Mouse (Mus musculus): ENCODE results near the gene Tyw3.
"Not testable (repeated sequence)": the region's sequence is repeated elsewhere in the genome, so short reads cannot be mapped to it uniquely, and the experiment has no call there.

Gene Tyw3

DNA sequence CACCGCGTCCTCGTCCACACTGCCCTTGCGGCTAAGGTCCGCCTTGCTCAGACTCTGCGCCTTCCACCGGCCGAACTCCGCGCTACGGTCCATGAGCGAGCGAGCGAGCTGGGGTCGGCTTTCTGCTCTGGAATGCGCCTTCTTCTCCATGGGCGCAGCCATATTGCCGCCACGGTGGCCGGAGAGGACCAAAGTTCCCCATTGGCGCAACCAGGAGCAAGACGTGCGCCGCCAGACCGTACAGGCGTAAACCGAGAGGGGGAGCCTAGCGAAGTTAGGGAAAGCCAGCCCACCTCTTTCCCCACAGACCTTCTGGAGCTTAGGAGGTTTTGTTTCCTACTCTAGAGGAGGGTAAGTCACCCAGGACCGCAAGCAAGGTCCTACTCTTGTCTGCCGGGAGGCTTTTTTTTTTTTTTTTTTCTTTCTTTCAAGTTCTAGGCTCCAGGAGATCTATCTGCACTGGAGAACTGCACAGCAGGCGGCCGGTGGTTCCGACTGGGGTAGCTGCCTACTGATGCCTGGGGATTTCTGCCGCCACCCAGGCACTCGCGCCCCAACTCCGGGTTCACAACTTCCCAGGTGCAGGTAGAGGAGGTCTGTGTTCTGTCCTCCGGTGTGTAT lies at the start of gene Tyw3:
Gene Tyw3, minus strand, starts transcription at position 171 of the 621 bp plus-strand sequence.
- peak; percentile 99 for DNase-seq (ENCODE audit: low spot score)

- no peak for DNase-seq (ENCODE audit: low spot score)
Observed at GRCm38 (mm10) chr3:154633091-154633490, 36.2 kb upstream of the Tyw3 start.

DNA sequence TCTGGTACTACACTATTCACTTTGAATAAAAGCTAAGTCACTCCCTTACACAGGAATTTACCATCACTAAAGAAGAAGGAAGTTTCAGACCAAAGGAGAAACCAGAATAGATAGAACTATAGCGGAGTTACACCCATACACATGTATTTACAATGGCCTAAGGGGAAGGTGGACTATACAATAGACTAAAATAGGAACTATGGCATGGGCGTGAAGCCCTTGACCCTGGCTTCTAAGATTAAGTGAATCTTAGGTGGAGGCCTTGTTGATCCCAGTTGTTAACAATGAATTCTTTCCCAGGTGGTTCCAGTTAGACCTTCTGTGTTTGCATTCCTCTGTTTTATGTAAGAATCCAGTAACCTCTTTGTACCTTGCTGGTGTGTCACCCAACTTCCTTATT lies 34.4 kb upstream of the Tyw3 start:
- DNase-seq (ENCODE audit: low spot score) = not testable (repeated sequence)

DNA sequence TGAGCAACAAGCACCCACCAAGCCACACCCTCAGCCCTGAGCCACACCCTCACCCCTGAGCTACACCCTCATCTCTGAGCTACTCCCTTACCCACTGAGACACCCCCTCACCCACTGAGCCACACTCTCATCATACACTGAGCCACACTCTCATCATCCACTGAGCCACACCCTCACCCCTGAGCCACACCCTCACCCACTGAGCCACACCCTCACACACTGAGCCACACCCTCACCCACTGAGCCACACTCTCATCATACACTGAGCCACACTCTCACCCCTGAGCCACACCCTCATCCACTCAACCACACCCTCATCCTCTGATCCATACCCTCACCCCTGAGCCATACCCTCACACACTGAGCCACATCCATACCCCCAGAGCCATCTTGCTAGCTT lies 31.4 kb upstream of the Tyw3 start:
- DNase-seq (ENCODE audit: low spot score) = no peak

GRCm38 (mm10) chr3:154616106-154616505 lies 19.2 kb upstream of the Tyw3 start:
- no peak for DNase-seq (ENCODE audit: low spot score)

GRCm38 (mm10) chr3:154615304-154615703 lies 18.4 kb upstream of the Tyw3 start:
- no peak for DNase-seq (ENCODE audit: low spot score)

- DNase-seq (ENCODE audit: low spot score) = no peak
Observed at GRCm38 (mm10) chr3:154614771-154615170, 17.9 kb upstream of the Tyw3 start.

DNA sequence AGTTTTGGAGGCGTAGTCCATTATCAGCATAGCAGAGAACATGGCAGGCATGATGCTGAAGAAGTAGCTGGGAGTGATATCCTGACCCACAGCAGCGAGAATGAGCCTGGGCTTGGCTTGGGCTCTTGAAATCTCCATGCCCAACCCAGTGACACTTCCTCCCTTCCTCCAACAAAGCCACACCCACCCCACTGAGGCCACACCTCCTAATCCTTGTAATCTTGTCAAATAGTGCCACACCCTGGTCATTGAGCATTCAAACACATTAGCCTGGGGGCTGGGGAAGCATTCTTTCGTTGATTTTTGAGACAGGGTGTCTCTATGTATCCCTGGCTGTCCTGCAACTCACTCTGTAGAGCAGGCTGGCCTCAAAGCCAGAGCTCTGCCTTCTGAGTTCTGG lies 15.0 kb upstream of the Tyw3 start:
- DNase-seq (ENCODE audit: low spot score) = no peak

DNA sequence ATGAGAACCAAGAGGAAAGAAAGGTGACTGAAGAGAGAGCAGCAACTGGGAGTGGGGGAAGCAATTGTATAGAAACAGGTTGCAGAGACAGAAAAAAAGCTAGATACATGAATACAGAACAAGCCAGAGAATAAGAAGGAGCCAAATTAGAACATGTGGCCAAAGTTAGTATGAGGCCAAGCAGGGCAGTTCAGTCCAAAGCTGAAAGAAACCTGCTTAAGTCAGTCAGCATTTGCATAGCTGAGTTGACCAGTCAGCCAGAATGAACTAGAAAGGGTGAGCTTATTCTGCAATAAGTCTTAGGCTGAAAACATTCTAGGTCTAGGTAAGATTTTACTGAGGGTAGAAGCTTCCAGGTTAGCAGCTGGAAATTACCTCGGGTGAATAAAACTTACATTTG lies 11.0 kb upstream of the Tyw3 start:
- DNase-seq (ENCODE audit: low spot score) = no peak

DNA sequence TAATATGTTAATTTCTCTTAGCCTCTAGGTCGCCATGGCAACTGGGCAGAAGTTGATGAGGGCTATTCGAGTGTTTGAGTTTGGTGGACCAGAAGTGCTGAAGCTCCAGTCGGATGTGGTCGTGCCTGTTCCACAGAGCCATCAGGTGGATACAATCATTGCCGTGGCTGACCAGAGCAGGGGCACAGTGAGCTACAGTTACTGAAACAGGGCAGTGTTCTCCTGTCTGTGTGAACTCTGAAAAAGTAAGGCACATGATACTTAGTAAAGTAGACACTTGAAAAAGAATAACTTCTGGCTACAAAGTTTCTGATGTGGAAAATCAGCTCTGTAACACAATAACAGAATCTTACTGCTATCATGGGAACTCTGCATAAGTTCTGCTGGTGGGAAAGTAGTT lies 8.0 kb upstream of the Tyw3 start:
- DNase-seq (ENCODE audit: low spot score) = no peak

DNA sequence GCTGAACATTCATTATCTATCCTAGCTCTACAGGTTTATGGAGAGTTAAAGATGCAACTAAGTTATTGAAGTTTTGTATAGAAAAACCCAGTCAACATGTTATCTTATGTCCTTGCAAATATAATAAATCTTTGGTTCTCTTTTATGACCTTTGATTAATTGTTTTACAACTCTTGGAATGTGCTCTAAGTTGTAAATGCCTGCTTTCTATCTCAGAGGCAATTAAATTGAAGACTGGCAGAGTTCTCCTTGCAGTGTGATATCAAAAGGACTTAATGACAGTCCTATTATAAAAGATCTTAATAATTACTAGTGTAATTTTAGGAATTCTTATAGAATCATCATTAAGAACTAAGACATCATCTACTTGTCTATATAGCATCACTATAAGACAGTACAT lies 5.2 kb upstream of the Tyw3 start:
- DNase-seq (ENCODE audit: low spot score) = no peak

DNA sequence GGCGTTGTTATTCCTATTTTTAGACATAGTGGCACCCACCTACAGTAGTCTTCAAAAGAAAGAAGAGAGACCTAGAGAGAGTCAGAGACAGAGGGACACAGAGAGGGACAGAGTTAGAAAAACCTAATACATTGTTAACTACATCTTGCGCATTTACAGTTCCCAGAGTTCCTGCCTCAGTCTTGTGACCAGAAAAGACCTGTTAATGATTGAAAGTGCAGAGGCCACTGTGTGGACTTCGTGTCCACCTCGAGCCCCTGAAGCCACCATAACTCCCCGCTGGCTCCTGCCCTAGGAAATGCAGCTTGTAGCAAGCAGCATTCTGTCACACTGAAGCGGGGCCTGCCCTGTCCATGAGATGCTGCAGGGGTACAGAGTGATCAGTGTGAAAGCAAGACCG lies 657 bp upstream of the Tyw3 start:
- no peak for DNase-seq (ENCODE audit: low spot score)

GRCm38 (mm10) chr3:154596488-154596933 lies 393 bp downstream of the Tyw3 start, which contains the start of gene Cryz:
TSS of gene Cryz (plus strand) at chr3:154596711.
- DNase-seq (ENCODE audit: low spot score) = peak; percentile 91

- no peak for DNase-seq (ENCODE audit: low spot score)
Observed at GRCm38 (mm10) chr3:154594156-154594555, 2.7 kb downstream of the Tyw3 start.

DNA sequence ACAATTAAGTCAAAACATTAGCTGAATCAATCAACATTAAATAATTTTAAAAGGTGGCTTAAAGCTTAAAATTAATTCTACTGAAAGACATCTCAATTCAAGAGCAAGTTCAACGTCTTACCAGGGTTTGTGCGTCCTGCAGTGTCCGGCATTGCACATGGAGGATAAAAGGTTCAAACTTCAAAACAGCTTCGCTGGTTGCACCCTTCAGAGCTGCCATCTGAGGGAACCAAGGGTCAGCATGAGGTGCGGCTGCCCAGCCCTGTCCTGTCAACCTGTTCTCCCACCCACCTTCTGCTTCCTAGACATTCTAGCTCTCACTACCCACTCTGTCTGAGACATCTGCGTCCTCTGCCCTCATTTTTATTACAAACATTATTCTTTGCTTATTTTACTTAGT lies 3.3 kb downstream of the Tyw3 start:
- no peak for DNase-seq (ENCODE audit: low spot score)

GRCm38 (mm10) chr3:154591621-154592020 lies 5.3 kb downstream of the Tyw3 start:
- DNase-seq (ENCODE audit: low spot score) = no peak

- DNase-seq (ENCODE audit: low spot score) = no peak
Observed at GRCm38 (mm10) chr3:154590971-154591370, 5.9 kb downstream of the Tyw3 start.

- no peak for DNase-seq (ENCODE audit: low spot score)
Observed at GRCm38 (mm10) chr3:154584351-154584750, 12.6 kb downstream of the Tyw3 start.

GRCm38 (mm10) chr3:154577895-154578294 lies 19.0 kb downstream of the Tyw3 start:
- no peak for DNase-seq (ENCODE audit: low spot score)

GRCm38 (mm10) chr3:154573666-154574065 lies 23.2 kb downstream of the Tyw3 start:
- DNase-seq (ENCODE audit: low spot score) = no peak

DNA sequence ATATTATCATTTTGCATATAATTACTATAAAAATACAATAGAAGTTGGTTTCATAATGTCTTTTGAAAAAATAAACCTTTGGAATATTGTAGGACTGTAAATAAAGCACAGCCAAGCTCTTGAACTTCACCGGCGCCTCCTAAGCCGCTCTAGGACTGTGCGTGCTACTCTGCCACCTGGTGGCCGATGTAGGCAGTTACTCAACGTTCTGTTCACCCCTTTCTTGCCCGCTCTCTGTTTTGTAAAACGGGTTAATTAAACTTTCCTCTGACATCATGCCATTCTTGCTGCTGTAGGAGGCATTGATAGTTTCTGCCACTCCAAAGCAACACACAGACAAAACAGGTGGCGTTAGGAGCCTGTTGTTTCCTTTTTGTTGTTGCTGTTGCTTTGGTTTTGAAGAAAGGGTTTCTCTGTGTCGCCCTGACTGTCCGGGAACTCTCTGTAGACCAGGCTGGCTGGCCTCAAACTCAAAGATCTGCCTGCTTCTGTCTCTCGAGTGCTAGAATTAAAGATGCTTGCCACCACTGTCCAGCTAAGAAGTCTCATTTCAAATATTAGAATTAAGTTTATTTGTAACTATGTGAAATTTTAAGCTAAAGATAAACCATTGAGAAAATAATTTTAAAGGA lies 24.4 kb downstream of the Tyw3 start:
- DNase-seq (ENCODE audit: low spot score) = peak; percentile 72

DNA sequence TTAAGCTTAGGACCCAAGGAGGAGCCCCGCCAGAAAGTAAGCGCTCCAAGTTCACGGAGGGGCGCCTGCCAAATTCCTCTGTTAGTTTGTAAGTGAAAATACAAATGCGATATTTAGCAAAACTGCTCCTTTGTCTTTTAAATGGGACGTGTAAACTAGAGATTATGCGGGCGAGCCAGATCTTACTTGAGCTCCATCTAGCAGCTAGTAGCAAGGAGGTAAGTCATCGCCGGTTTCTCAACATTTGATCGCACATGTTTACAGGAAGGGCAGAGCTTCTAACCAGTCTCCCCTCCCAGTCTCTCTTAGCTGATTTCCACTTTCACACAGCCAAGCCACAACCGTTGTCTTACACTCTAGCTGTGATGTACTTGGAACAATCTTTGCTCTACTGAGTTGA lies 26.1 kb downstream of the Tyw3 start:
- DNase-seq (ENCODE audit: low spot score) = no peak

DNA sequence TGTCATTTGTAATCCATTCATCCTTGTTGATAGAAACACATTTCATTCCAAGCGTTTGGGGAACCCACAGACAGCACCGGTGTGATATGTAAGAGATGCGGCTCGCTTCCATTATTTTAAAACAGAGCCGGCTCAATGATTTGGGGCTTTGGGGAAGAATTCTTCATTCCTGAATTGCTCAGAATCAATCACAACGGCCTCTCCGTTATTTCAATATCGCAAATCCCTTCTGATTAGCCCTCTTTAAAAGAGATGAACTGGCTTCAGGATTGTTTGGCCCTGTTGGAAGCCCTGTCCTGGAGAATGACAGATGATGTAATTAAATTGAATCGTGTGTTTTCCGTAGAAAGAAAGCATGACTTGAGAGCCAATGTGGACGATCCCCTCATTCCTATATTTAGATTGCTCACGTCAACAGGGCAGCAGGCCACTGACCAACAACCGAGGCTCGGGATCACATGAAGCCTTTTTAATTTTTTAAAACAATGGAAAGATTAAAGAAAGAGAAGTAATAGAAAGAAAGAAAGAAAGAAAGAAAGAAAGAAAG lies 26.8 kb downstream of the Tyw3 start:
- DNase-seq (ENCODE audit: low spot score) = no peak

- no peak for DNase-seq (ENCODE audit: low spot score)
Observed at GRCm38 (mm10) chr3:154565437-154565836, 31.5 kb downstream of the Tyw3 start.
